Comparison of ENCODE assay signal across 8 mouse cellular contexts in genomic region chr6:88084278-88085151, GRCm38 (mm10). TPM values are rescaled to one million over a fixed set of nuclear protein-coding genes. Genes with fewer than 3 reads are reported as not detected.
DNase-seq lines count a peak whose midpoint lies in the region; ATAC-seq and TF ChIP-seq lines count a peak whose summit lies in the region.

Rpn1 (plus strand) TSS chr6:88084482.

- H3K4me2 ChIP-seq in embryonic facial prominence, embryonic 13.5 days: peak within 1 kb of the TSS; percentile 89
- H3K4me2 ChIP-seq in limb, embryonic 13.5 days (replicated peaks): peak within 1 kb of the TSS; percentile 93
- peak within 1 kb of the TSS; percentile 66 for H3K4me2 ChIP-seq in midbrain, embryonic 16.5 days (ENCODE audit: low read length)

- H3K9ac ChIP-seq in embryonic facial prominence, embryonic 13.5 days: peak within 1 kb of the TSS; percentile 94
- peak within 1 kb of the TSS; percentile 95 for H3K9ac ChIP-seq in heart, adult 2 months (ENCODE audit: low read depth, low read length)
- H3K9ac ChIP-seq in limb, embryonic 13.5 days: peak within 1 kb of the TSS; percentile 95
- peak within 1 kb of the TSS; percentile 99 for H3K9ac ChIP-seq in midbrain, embryonic 16.5 days (ENCODE audit: low read depth, low read length)

- peak; percentile 56; the same call in 1 of the 2 replicates for TF ChIP-seq POLR2A in heart, adult 2 months (IDR thresholded peaks at IDR 0.05; ENCODE audit: insufficient read depth, low read depth, low read length)

- DNase-seq in 3134 (ENCODE audit: extremely low read depth, insufficient read length, low spot score): peak; percentile 95
- peak; percentile 99 to 100 for DNase-seq in adrenal gland, postnatal 36 days
- DNase-seq in heart, adult 2 months: peak; percentile 97 to 98
- DNase-seq in kidney, adult 8-10 months: peak; percentile 96 to 97
- DNase-seq in spleen, postnatal 10 days (ENCODE audit: low spot score in 2 of 2): peak; percentile 99 to 100

- peaks cover 11% of the 10 kb centered on the region for H3K36me3 ChIP-seq in embryonic facial prominence, embryonic 13.5 days
- H3K36me3 ChIP-seq in heart, adult 2 months (ENCODE audit: control insufficient read depth, insufficient read depth, low read length): 0 out of 2 replicates have a peak, but pooled peaks cover 2% of the 10 kb centered on the region
- H3K36me3 ChIP-seq in limb, embryonic 13.5 days: peaks cover 13% of the 10 kb centered on the region
- H3K36me3 ChIP-seq in midbrain, embryonic 16.5 days (ENCODE audit: control insufficient read depth, insufficient read depth, low read length): 0 out of 2 replicates have a peak, but pooled peaks cover 2% of the 10 kb centered on the region

- H3K27me3 ChIP-seq in embryonic facial prominence, embryonic 13.5 days: peaks cover 15% of the 10 kb centered on the region; the same call in 1 of the 2 replicates
- H3K27me3 ChIP-seq in heart, adult 2 months (ENCODE audit: control insufficient read depth, insufficient read depth, low read length): peaks cover 3% of the 10 kb centered on the region; the same call in 1 of the 2 replicates
- peaks cover 5% of the 10 kb centered on the region; the same call in 1 of the 2 replicates for H3K27me3 ChIP-seq in limb, embryonic 13.5 days
- H3K27me3 ChIP-seq in midbrain, embryonic 16.5 days (ENCODE audit: control insufficient read depth, insufficient read depth, low read depth, low read length): peaks cover 8% of the 10 kb centered on the region; the same call in 1 of the 2 replicates

- H3K27ac ChIP-seq in embryonic facial prominence, embryonic 13.5 days: peak within 1 kb of the TSS; percentile 56
- H3K27ac ChIP-seq in heart, adult 2 months: peak within 1 kb of the TSS; percentile 82
- H3K27ac ChIP-seq in limb, embryonic 13.5 days: peak within 1 kb of the TSS; percentile 61; the same call in 1 of the 2 replicates
- peak within 1 kb of the TSS; percentile 85 for H3K27ac ChIP-seq in midbrain, embryonic 16.5 days (ENCODE audit: low read length)

- no peak for TF ChIP-seq EP300 in heart, adult 2 months (IDR thresholded peaks at IDR 0.05; ENCODE audit: insufficient read depth, low read depth, low read length)

- peak; percentile 96 for ATAC-seq in embryonic facial prominence, embryonic 13.5 days (ENCODE audit: insufficient number of reproducible peaks, insufficient read depth, low FRiP score, low TSS enrichment, low read depth)
- peak; percentile 97 for ATAC-seq in limb, embryonic 13.5 days (ENCODE audit: low FRiP score, low read depth)
- peak; percentile 98 for ATAC-seq in midbrain, embryonic 16.5 days

- H3K4me3 ChIP-seq in embryonic facial prominence, embryonic 13.5 days: peak within 1 kb of the TSS; percentile 83
- H3K4me3 ChIP-seq in heart, adult 2 months: peak within 1 kb of the TSS; percentile 97
- peak within 1 kb of the TSS; percentile 98 for H3K4me3 ChIP-seq in limb, embryonic 13.5 days
- peak within 1 kb of the TSS; percentile 99 for H3K4me3 ChIP-seq in midbrain, embryonic 16.5 days (ENCODE audit: low read depth, low read length)

- H3K79me2 ChIP-seq in heart, adult 2 months (replicated peaks; ENCODE audit: control insufficient read depth, insufficient read depth, low read length): peaks cover 10% of the 10 kb centered on the region

- WGBS in embryonic facial prominence, embryonic 13.5 days: under 1% methylated on average over 71 of the region's 71 CpGs
- under 1% methylated on average over 71 of the region's 71 CpGs for WGBS in heart, adult 2 months
- WGBS in limb, embryonic 13.5 days: under 1% methylated on average over 70 of the region's 71 CpGs
- under 1% methylated on average over 69 of the region's 71 CpGs for WGBS in midbrain, embryonic 16.5 days

- intact Hi-C loops in heart, adult 2 months (cut with DNase I): no loop called here

- TF ChIP-seq CTCF in heart, adult 2 months (IDR thresholded peaks at IDR 0.05): no peak

- H3K9me3 ChIP-seq in embryonic facial prominence, embryonic 13.5 days: no peaks in the 10 kb centered on the region
- no peaks in the 10 kb centered on the region for H3K9me3 ChIP-seq in limb, embryonic 13.5 days
- no peaks in the 10 kb centered on the region for H3K9me3 ChIP-seq in midbrain, embryonic 16.5 days (replicated peaks; ENCODE audit: control insufficient read depth, low read length, poor library complexity, severe bottlenecking)

- peaks cover 23% of the 10 kb centered on the region for H3K4me1 ChIP-seq in embryonic facial prominence, embryonic 13.5 days
- H3K4me1 ChIP-seq in heart, adult 2 months (ENCODE audit: control insufficient read depth, insufficient read depth, low read length): peaks cover 6% of the 10 kb centered on the region
- H3K4me1 ChIP-seq in limb, embryonic 13.5 days: peaks cover 27% of the 10 kb centered on the region
- peaks cover 24% of the 10 kb centered on the region for H3K4me1 ChIP-seq in midbrain, embryonic 16.5 days (ENCODE audit: control insufficient read depth, insufficient read depth, low read length)

RNA-seq across cellular contexts. Expression of gene Rpn1, which starts in this region (rescaled TPM):
- total RNA-seq in adrenal gland, postnatal 36 days (2021): 100 to 1,000 TPM; 255 to 268 TPM
- 342 and 345 TPM in 2 replicates for polyA plus RNA-seq in embryonic facial prominence, embryonic 13.5 days (2015; fragmentation: Nextera tagmentation; extraction: Ambion mirVana)
- 100 to 1,000 TPM; 107 to 114 TPM for total RNA-seq in heart, adult 2 months (2021)
- polyA plus RNA-seq in heart, adult 2 months (2012; rRNA removed): 67.7 and 131 TPM in 2 replicates
- 391 and 427 TPM in 2 replicates for polyA plus RNA-seq in limb, embryonic 13.5 days (2015; fragmentation: Nextera tagmentation; extraction: Ambion mirVana)
- polyA plus RNA-seq in midbrain, embryonic 16.5 days (2015; fragmentation: Nextera tagmentation; extraction: Ambion mirVana): 321 and 328 TPM in 2 replicates

Comparison
In these comparisons a context has a peak if more than half of its experiments do, and no peak if none do; other contexts are left out.
1. Peak in every context shown above with its lines: DNase-seq, ATAC-seq, H3K4me3 ChIP-seq and H3K27ac ChIP-seq.